8 mouse cellular contexts compared by ENCODE assay signal in the genomic region with DNA sequence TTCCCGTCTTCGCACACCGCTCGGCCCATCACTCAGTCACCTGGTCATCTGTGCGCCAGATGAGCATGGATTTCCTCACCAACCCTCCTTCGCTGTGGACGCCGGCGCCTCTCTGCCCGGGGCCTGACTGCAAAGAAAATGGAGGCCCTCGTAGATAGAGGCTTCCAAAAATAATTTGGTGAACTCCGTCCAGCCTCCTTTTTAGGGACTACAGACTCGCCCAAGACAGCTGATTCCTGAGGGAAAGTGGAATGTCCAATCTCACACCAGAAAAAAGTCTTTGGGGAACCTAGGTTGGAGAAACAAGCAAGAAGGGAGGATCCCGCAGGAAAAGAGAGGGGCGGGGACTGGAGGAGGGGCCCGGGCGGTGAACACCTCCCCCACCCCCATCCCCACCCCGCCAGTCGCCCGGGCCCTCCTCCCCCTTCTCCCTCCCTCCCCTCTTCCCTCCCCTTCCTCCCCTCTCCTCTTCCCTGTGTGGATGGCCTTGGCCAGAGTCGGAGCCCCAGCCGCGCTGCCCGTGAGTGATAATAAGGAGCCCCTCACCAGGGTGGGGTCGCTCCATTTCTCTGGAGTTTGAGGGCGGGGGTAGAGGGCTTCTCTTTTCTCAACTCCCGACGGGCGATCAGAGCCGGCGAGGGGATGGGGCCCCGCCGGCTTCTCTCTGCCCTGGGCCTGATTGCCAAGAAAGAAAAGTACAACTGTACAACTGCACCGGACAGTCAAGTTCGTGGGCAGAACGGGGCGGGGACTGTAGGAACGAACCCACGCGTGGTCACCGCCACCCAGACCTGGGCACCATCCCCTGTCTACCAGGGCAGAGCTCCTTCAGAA. TPM values are rescaled to one million over a fixed set of nuclear protein-coding genes. Genes with fewer than 3 reads are reported as not detected.
DNase-seq lines count a peak whose midpoint lies in the region; ATAC-seq and TF ChIP-seq lines count a peak whose summit lies in the region.

A gene (plus strand): TSS at position 463 of the 834 bp plus-strand sequence.

- no peaks in the 10 kb centered on the region for H3K27me3 ChIP-seq in ES-Bruce4 (ENCODE audit: control insufficient read depth, insufficient read depth, low read length, poor library complexity, severe bottlenecking)
- no peaks in the 10 kb centered on the region for H3K27me3 ChIP-seq in embryonic facial prominence, embryonic 10.5 days (replicated peaks; ENCODE audit: low read depth, poor library complexity, severe bottlenecking)
- no peaks in the 10 kb centered on the region for H3K27me3 ChIP-seq in heart, embryonic 10.5 days (ENCODE audit: insufficient read depth, poor library complexity, severe bottlenecking)

- H3K36me3 ChIP-seq in ES-Bruce4 (ENCODE audit: control insufficient read depth, insufficient read depth, low read length, poor library complexity, severe bottlenecking): no peaks in the 10 kb centered on the region
- H3K36me3 ChIP-seq in embryonic facial prominence, embryonic 10.5 days (replicated peaks): no peaks in the 10 kb centered on the region
- 0 out of 2 replicates have a peak, but pooled peaks cover 4% of the 10 kb centered on the region for H3K36me3 ChIP-seq in heart, embryonic 10.5 days

- peak within 1 kb of the TSS; percentile 70 for H3K9ac ChIP-seq in ES-Bruce4 (ENCODE audit: low read depth, poor library complexity, severe bottlenecking)

- peak; percentile 41 for TF ChIP-seq POLR2A in ES-Bruce4 (IDR thresholded peaks at IDR 0.05; ENCODE audit: insufficient read depth, low read length)
- peak; percentile 72 for TF ChIP-seq POLR2A in lung, adult 2 months (IDR thresholded peaks at IDR 0.05; ENCODE audit: borderline replicate concordance, extremely low read depth, low read depth, low read length)

- no peaks in the 10 kb centered on the region for H3K9me3 ChIP-seq in ES-Bruce4 (replicated peaks; ENCODE audit: control insufficient read depth, insufficient read depth, low read length, poor library complexity, severe bottlenecking)
- no peaks in the 10 kb centered on the region for H3K9me3 ChIP-seq in embryonic facial prominence, embryonic 10.5 days
- no peaks in the 10 kb centered on the region for H3K9me3 ChIP-seq in heart, embryonic 10.5 days

- WGBS in embryonic facial prominence, embryonic 10.5 days: under 1% methylated on average over 41 of the region's 41 CpGs
- WGBS in heart, embryonic 10.5 days: under 1% methylated on average over 33 of the region's 41 CpGs
- WGBS in lung, adult 2 months: 1% methylated on average over 41 of the region's 41 CpGs

- peak within 1 kb of the TSS; percentile 84 for H3K27ac ChIP-seq in ES-Bruce4 (ENCODE audit: insufficient read depth, low read length)
- peak within 1 kb of the TSS; percentile 89 for H3K27ac ChIP-seq in embryonic facial prominence, embryonic 10.5 days (replicated peaks)
- peak within 1 kb of the TSS; percentile 93 for H3K27ac ChIP-seq in heart, embryonic 10.5 days

- H3K4me1 ChIP-seq in ES-Bruce4 (ENCODE audit: control insufficient read depth, insufficient read depth, low read length): peaks cover 2% of the 10 kb centered on the region
- peaks cover 39% of the 10 kb centered on the region for H3K4me1 ChIP-seq in embryonic facial prominence, embryonic 10.5 days
- peaks cover 38% of the 10 kb centered on the region for H3K4me1 ChIP-seq in heart, embryonic 10.5 days
- peaks cover 16% of the 10 kb centered on the region for H3K4me1 ChIP-seq in lung, adult 2 months (ENCODE audit: control insufficient read depth, insufficient read depth, low read length)

- H3K4me3 ChIP-seq in ES-Bruce4 (ENCODE audit: low read depth, low read length): peak within 1 kb of the TSS; percentile 88
- peak within 1 kb of the TSS; percentile 71 for H3K4me3 ChIP-seq in embryonic facial prominence, embryonic 10.5 days
- peak within 1 kb of the TSS; percentile 75 for H3K4me3 ChIP-seq in heart, embryonic 10.5 days
- H3K4me3 ChIP-seq in lung, adult 2 months (replicated peaks; ENCODE audit: extremely low read depth, low read depth, low read length): peak within 1 kb of the TSS; percentile 85

- DNase-seq in adrenal gland, adult 18-20 months (ENCODE audit: low spot score in 2 of 2): peak; percentile 66 to 73
- peak; percentile 90 for DNase-seq in embryonic facial prominence, embryonic 10.5 days (ENCODE audit: low spot score)
- peak; percentile 83 for DNase-seq in heart, embryonic 10.5 days (ENCODE audit: low spot score)
- peak; percentile 79 for DNase-seq in kidney, adult 9 months
- DNase-seq in lung, adult 2 months: peak; percentile 74
- peak; percentile 50 for DNase-seq in ovary, postnatal 10 days (ENCODE audit: low spot score)

- TF ChIP-seq EP300 in ES-Bruce4 (IDR thresholded peaks at IDR 0.05; ENCODE audit: insufficient read depth, low read depth, low read length): 0 out of 2 replicates have a peak, but pooled peaks have one; percentile 70

- ATAC-seq in erythroid progenitor cell, adult 5-6 weeks (replicated peaks; ENCODE audit: low FRiP score, poor library complexity, severe bottlenecking): no peak

- no peak for TF ChIP-seq CTCF in ES-Bruce4 (IDR thresholded peaks at IDR 0.05; ENCODE audit: low read depth, low read length)
- TF ChIP-seq CTCF in lung, adult 2 months (IDR thresholded peaks at IDR 0.05; ENCODE audit: insufficient read depth, low read length): no peak

RNA-seq across cellular contexts. Expression of the gene that starts here (rescaled TPM):
- polyA plus RNA-seq in ES-Bruce4 (2011; ENCODE audit: insufficient read depth, insufficient read length, low read depth, missing spikeins): 30.3 and 30.7 TPM in 2 replicates
- 10 to 100 TPM; 28.3 to 32.3 TPM for total RNA-seq in adrenal gland, adult 18-20 months (2021)
- 2.0 and 2.3 TPM in 2 replicates for polyA plus RNA-seq in embryonic facial prominence, embryonic 10.5 days (2016; fragmentation: Nextera tagmentation; extraction: Ambion mirVana)
- polyA plus RNA-seq in heart, embryonic 10.5 days (2016; fragmentation: Nextera tagmentation; extraction: Ambion mirVana): 3.6 and 4.5 TPM in 2 replicates
- 41.0 and 43.1 TPM in 2 replicates for polyA plus RNA-seq in lung, adult 2 months (2012; rRNA removed)
- total RNA-seq in erythroid progenitor cell, adult 5-6 weeks (2015; ENCODE audit: low replicate concordance): 1.4 TPM in 1 of 2 replicates, not detected in the other
- not detected in 2 replicates for total RNA-seq in erythroid progenitor cell, adult 5-6 weeks (2017; ENCODE audit: low replicate concordance)

Comparison
In these comparisons a context has a peak if more than half of its experiments do, and no peak if none do; other contexts are left out.
1. RNA of the gene that starts here (total RNA-seq): 28.3 to 32.3 TPM in adrenal gland, adult 18-20 months; 1.4 TPM in erythroid progenitor cell, adult 5-6 weeks; every median in the first group is over 10 times any median in the second.
2. Peak in every context shown above with its lines, with median percentiles within 50 percentile points of each other: H3K27ac ChIP-seq, H3K4me3 ChIP-seq and DNase-seq.